Mouse (Mus musculus) kidney, embryonic 14.5 days (tissue): ENCODE data around the gene Rfx7. TPM values are rescaled to one million over a fixed set of nuclear protein-coding genes. Genes with fewer than 3 reads are reported as not detected.

ENCODE experiments used
- ATAC-seq: fragments of 200-750 bp; cut with Nextera tagmentation; 2 replicates; pipeline ENCODE4 v1.8.0; 2017; ENCODE audit warnings: moderate number of reproducible peaks, mild to moderate bottlenecking, moderate TSS enrichment, moderate library complexity; ENCODE audit not compliant: low FRiP score, low TSS enrichment
- H3K27ac ChIP-seq: fragments of 300-500 bp; sonication (generic); 2 replicates; pipeline ENCODE4 v1.5.1; 2014; ENCODE audit warnings: low read depth, mild to moderate bottlenecking, low read length, moderate library complexity, mixed read lengths
- H3K27me3 ChIP-seq: fragments of 300-500 bp; sonication (generic); 2 replicates; pipeline ENCODE4 v1.6.1; 2014; ENCODE audit warnings: mild to moderate bottlenecking, low read length; ENCODE audit not compliant: control insufficient read depth, insufficient read depth
- H3K36me3 ChIP-seq: fragments of 300-500 bp; sonication (generic); 2 replicates; pipeline ENCODE4 v1.6.1; 2014; ENCODE audit warnings: low read length, mixed read lengths; ENCODE audit not compliant: control insufficient read depth, insufficient read depth
- H3K4me1 ChIP-seq: fragments of 300-500 bp; sonication (generic); 2 replicates; pipeline ENCODE4 v1.6.1; 2014; ENCODE audit warnings: low read length, mixed read lengths; ENCODE audit not compliant: control insufficient read depth, insufficient read depth
- H3K4me2 ChIP-seq: fragments of 300-500 bp; sonication (generic); replicated peaks from 2 replicates; pipeline ENCODE4 v1.6.1; 2014; ENCODE audit warnings: low read depth, mild to moderate bottlenecking, low read length
- H3K4me3 ChIP-seq: fragments of 300-500 bp; sonication (generic); 2 replicates; pipeline ENCODE4 v1.5.1; 2014; ENCODE audit warnings: mild to moderate bottlenecking, low read length
- H3K9ac ChIP-seq: fragments of 300-500 bp; sonication (generic); 2 replicates; pipeline ENCODE4 v1.6.1; 2014; ENCODE audit warnings: low read depth, mild to moderate bottlenecking, low read length, moderate library complexity
- H3K9me3 ChIP-seq: fragments of 300-500 bp; sonication (generic); 2 replicates; pipeline ENCODE4 v1.6.1; 2016; ENCODE audit warnings: low read length; ENCODE audit not compliant: control insufficient read depth
- WGBS: fragments of 180-500 bp; shearing (Covaris S2); extraction: QIAGEN DNeasy Blood & Tissue Kit; methylation state at CpG from one replicate; pipeline ENCODE4 v1.1.7; 2014; 5-methylcytosine and 5-hydroxymethylcytosine counted together
- polyA plus RNA-seq: library from polyadenylated mRNA; unstranded; fragments of >200 nt; fragmentation: Nextera tagmentation; extraction: Ambion mirVana; gene quantifications from 2 replicates; pipeline ENCODE4 v1.2.1, GENCODE M21; 2014

The Rfx7 gene
- polyA plus RNA-seq, 1 experiment from 2014 or later = 24.2 TPM

DNA sequence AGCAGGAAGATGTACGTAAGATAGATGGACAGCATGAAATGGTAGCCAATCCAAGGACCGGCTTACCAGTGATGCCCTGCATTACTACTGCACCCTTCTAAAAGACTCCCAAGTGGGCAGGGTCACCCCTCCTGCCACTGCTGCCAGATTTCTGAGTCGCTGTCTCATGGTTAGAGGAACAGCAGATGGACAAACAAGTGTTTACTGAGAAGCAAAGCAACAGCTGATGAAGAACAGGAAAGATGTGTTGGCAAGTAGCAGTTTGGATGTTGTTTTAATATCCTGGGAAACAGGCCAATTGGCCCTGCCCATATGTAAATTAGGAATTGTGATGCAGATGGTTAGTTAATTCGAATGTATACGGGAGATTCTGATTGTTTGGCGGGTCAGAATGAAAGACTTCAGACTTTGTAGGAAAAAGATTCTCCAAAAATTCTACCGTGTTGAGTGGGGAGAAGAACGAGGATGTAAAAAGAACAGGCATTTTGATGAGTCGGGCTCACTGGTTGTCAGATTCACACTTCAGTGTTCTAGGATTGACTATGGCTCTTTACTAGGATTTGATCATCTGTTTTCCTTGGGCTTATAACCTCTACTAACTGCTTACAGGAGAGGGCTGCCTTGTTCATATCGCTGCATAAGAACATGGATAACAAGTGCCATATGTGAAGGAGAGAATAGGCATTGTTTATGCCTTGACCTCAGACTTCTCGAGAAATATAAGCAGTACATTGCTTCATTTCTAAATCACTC is 19.6 kb upstream of the Rfx7 start:
- no peak for ATAC-seq
- H3K4me1 ChIP-seq = no peaks in the 10 kb centered on the region
- H3K9ac ChIP-seq = no peak overlapping the region
- no peak overlapping the region for H3K27ac ChIP-seq
- H3K4me2 ChIP-seq = no peak overlapping the region
- H3K36me3 ChIP-seq = no peaks in the 10 kb centered on the region
- 62% methylated on average over 11 of the region's 11 CpGs for WGBS
- no peaks in the 10 kb centered on the region for H3K9me3 ChIP-seq
- no peak overlapping the region for H3K4me3 ChIP-seq
- no peaks in the 10 kb centered on the region for H3K27me3 ChIP-seq

DNA sequence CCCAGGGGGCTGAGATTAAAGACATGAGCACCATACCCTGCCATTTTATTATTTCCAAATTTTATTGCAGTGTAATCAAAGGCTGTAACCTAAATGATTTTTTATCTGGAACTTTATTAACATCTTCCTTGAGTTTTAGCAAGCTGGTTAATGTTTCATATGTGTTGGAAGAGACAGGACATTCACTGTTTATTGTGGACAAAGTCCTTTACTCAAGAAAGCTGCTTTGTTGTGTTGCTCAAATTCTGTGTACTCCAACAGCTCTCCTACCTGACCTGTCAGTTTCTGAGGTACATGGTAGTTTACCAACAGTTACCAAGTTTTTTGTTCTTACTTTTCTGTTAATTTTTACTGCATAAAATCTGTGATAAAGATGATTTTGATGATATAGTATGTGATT is 16.7 kb upstream of the Rfx7 start:
- Histone ChIP-seq H3K4me2 (no peak overlapping the region), H3K36me3 (no peaks in the 10 kb centered on the region)
- ATAC-seq = no peak

DNA sequence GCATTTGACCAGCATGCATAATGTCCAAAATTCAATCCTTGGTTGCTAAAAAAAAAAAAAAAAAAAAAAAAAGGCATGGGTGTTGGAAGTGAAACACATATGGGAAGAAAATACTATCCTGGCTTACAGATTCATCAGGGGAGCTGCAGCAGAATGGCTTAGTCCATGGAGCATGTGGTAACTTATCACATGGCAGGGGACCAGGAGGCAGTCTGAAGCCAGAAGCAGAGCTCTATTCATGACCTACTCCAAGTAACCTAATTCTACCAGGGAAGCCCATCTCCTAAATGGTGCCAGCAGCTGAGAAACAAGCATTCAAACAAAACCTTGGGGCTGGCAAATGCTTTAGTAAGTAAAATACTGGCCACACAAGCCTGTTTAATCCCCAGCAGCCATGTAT is 12.8 kb upstream of the Rfx7 start:
- H3K4me3 ChIP-seq = no peak overlapping the region
- H3K27ac ChIP-seq = no peak overlapping the region
- H3K4me2 ChIP-seq = no peak overlapping the region
- H3K27me3 ChIP-seq = no peaks in the 10 kb centered on the region
- H3K36me3 ChIP-seq = no peaks in the 10 kb centered on the region
- no peak for ATAC-seq
- no peak overlapping the region for H3K9ac ChIP-seq
- no peaks in the 10 kb centered on the region for H3K4me1 ChIP-seq
- H3K9me3 ChIP-seq = no peaks in the 10 kb centered on the region

More for the DNA sequence above, 16.7 kb upstream of the Rfx7 start:
- H3K27ac ChIP-seq = no peak overlapping the region
- no peak overlapping the region for H3K9ac ChIP-seq
- no peaks in the 10 kb centered on the region for H3K9me3 ChIP-seq
- no peaks in the 10 kb centered on the region for H3K4me1 ChIP-seq
- H3K27me3 ChIP-seq = no peaks in the 10 kb centered on the region
- H3K4me3 ChIP-seq = no peak overlapping the region

DNA sequence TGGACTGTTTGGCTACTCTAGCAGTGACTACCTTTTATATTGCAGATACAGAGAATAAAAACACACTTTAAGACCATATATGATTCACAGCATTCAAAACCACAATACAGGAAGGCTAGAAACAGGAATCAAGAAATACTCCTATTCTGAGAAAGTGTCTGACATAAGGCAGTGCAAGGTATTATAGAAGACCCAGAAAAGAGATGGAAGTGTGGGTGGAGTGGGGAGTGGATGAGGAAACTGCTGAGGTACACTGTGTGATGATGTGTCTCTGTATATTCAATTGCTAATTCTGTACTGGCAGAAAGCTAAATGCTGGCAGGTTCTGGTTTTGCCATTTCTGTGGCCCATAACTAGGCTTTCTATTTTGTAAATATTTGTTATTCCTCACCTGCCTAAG is 11.2 kb upstream of the Rfx7 start:
- Histone ChIP-seq H3K4me2 (no peak overlapping the region), H3K36me3 (no peaks in the 10 kb centered on the region), H3K27ac (no peak overlapping the region), H3K4me1 (no peaks in the 10 kb centered on the region), H3K9me3 (no peaks in the 10 kb centered on the region), H3K4me3 (no peak overlapping the region), H3K9ac (no peak overlapping the region), H3K27me3 (no peaks in the 10 kb centered on the region)
- no peak for ATAC-seq

DNA sequence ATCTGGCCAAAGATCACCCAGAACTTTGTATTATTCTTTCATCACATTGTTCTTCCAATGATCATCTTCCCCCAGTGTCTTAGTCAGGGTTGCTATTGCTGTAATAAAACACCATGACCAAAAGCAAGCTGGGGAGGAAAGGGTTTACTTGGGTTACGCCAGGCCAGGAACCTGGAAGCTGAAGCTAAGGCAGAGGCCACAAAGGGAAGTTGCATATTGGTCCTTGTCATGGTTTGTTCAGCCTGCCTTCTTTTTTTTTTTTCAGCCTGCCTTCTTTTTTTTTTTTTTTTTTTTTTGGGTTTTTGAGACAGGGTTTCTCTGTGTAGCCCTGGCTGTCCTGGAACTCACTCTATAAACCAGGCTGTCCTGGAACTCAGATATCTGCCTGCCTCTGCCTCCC is 5.9 kb upstream of the Rfx7 start:
- Histone ChIP-seq H3K4me2 (no peak overlapping the region), H3K9me3 (no peaks in the 10 kb centered on the region), H3K27me3 (no peaks in the 10 kb centered on the region), H3K4me1 (no peaks in the 10 kb centered on the region; the same call in 1 of the 2 replicates), H3K36me3 (no peaks in the 10 kb centered on the region), H3K4me3 (no peak overlapping the region), H3K9ac (no peak overlapping the region), H3K27ac (no peak overlapping the region)
- ATAC-seq = no peak
- WGBS = 56% methylated on average over 1 of the region's 1 CpGs

DNA sequence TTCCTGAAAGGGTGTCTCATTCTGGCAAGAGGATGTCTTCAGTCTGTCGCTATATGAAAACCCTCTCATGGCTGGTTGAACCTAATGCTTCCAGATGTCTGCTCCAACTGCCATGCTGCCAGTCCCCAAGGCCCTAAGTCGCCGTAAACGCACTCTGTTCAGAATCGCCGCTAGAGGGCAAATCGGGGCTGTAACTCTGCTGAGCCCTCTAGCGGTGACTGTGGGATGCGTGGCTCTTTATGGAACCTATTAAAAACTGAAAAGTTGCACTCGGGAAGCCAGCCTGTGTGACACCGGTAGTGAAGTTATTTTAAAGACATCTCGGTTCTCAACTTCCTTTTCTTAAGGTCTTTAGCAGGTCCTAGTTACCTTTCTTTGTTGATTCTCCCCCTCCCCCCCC is 1.8 kb upstream of the Rfx7 start:
- H3K9ac ChIP-seq = no peak overlapping the region
- no peak overlapping the region for H3K4me2 ChIP-seq
- ATAC-seq = no peak
- H3K9me3 ChIP-seq = no peaks in the 10 kb centered on the region
- whole genome bisulfite sequencing = under 1% methylated on average over 12 of the region's 12 CpGs
- H3K36me3 ChIP-seq = no peaks in the 10 kb centered on the region
- H3K4me3 ChIP-seq = no peak overlapping the region
- no peak overlapping the region for H3K27ac ChIP-seq
- H3K27me3 ChIP-seq = no peaks in the 10 kb centered on the region
- peaks cover 4% of the 10 kb centered on the region; the same call in 1 of the 2 replicates for H3K4me1 ChIP-seq

DNA sequence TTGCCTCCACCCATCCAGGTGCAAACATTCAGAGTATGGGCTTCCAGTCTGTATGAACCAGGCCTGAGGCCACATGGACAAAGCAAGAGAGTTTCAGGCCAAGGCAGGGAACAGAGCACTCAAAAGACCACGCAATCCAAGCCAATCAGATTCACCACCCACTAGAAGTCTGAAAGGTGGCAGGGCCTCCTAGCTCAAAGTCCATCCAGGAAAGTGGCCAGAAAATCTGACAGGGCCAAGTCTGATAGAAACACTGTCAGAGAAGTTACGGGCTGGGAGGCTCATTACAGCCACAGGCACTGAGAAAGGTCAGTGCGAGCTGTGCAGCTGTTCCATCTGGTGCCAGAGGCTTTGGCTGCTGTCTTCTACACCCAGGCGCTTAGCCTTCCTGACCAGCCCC is 1.2 kb upstream of the Rfx7 start:
- ATAC-seq = peak; percentile 13

DNA sequence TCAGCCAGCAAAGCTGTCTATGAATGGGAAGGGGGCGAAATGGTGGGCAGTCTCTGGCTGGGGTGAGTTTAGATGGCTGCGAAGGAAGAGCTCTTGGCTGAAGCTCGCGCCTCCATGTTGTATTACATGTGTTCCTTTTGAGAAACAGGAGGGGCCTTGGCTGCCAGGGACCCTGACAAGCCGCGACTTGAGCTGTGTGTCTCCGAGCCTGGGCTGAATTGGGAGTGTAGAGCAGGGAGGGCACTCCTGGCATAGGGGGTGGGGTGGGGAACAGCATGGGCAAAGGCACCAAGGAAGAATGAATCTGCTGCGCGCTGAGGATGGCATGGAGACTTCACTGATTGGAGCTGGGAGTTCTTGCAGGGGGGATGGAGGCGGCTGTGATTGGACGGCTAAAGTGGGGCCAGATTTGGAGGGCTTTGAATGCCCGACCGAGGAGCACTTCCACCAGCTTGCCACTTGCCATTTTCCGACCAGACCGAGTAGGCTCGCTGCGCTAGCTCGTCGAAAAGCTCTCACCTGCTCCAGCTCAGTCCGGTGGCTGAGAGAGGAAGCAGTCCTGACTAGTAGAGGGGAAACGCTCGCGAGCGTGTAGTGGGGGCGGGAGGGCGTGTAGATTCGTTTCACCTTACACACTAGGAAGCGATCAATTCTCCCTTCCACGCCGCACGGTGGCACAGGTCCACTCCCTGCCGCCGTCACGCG is 597 bp upstream of the Rfx7 start:
- Histone ChIP-seq H3K4me3 (peak overlapping the region; percentile 94), H3K27ac (peak overlapping the region; percentile 99), H3K4me2 (peak overlapping the region; percentile 67), H3K9me3 (no peaks in the 10 kb centered on the region), H3K4me1 (peaks cover 4% of the 10 kb centered on the region; the same call in 1 of the 2 replicates), H3K36me3 (no peaks in the 10 kb centered on the region), H3K9ac (peak overlapping the region; percentile 97), H3K27me3 (no peaks in the 10 kb centered on the region)
- WGBS = under 1% methylated on average over 35 of the region's 35 CpGs
- ATAC-seq = peak; percentile 90

More for the DNA sequence above, 1.2 kb upstream of the Rfx7 start:
- Histone ChIP-seq H3K9ac (peak overlapping the region; percentile 97; the same call in 1 of the 2 replicates), H3K4me3 (peak overlapping the region; percentile 94), H3K9me3 (no peaks in the 10 kb centered on the region), H3K27me3 (no peaks in the 10 kb centered on the region), H3K36me3 (no peaks in the 10 kb centered on the region), H3K4me1 (peaks cover 4% of the 10 kb centered on the region; the same call in 1 of the 2 replicates), H3K27ac (peak overlapping the region; percentile 99), H3K4me2 (peak overlapping the region; percentile 67)
- 37% methylated on average over 4 of the region's 4 CpGs for WGBS

DNA sequence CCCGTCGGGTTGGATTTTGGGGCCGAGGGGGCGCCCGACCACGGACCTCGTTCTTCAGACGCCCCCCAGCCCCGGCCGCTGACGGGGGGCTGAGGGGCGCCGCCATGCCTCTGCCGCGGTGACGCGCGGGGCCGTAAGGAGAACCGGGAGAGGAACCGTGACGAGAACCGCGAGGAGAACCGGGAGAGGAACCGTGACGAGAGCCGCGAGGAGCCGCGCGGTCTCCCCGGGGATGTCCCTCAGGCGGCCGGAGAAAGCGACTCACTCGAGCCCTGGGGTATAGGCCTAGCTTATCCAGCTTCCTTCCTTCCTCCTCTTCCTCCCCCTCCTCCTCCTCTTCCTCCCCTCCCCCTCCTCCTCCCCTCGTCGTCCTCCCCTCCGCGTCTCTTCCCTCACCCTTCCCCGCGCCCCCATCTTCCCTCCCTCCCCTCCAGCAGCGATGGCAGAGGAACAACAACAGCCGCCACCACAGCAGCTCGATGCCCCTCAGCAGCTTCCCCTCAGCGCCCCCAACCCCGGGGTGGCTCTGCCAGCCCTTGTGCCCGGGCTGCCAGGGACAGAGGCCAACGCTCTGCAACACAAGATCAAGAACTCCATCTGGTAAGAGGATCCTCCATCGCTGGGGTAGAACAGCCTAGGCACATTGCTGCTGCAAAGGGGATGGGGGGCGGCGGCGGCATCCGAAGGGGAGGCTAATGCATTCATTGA is 495 bp downstream of the Rfx7 start:
- Histone ChIP-seq H3K27me3 (no peaks in the 10 kb centered on the region), H3K36me3 (no peaks in the 10 kb centered on the region), H3K9me3 (no peaks in the 10 kb centered on the region), H3K4me3 (peak overlapping the region; percentile 94), H3K4me2 (peak overlapping the region; percentile 67), H3K27ac (peak overlapping the region; percentile 99), H3K9ac (peak overlapping the region; percentile 97), H3K4me1 (peaks cover 4% of the 10 kb centered on the region; the same call in 1 of the 2 replicates)
- peak; percentile 47 for ATAC-seq
- under 1% methylated on average over 45 of the region's 55 CpGs for WGBS
